Mouse (Mus musculus): ENCODE measurements around the gene Zfp384. TPM values are rescaled to one million over a fixed set of nuclear protein-coding genes. Genes with fewer than 3 reads are reported as not detected.
"Not testable (repeated sequence)": the region's sequence is repeated elsewhere in the genome, so short reads cannot be mapped to it uniquely, and the experiment has no call there.

The Zfp384 gene
- total RNA-seq, 2 experiments from 2014 or later = 22.4 to 24.0 TPM

- peak; percentile 74 for DNase-seq (ENCODE audit: low spot score)
Observed at GRCm38 (mm10) chr6:125009181-125010073, 482 bp downstream of the Zfp384 start.

DNA sequence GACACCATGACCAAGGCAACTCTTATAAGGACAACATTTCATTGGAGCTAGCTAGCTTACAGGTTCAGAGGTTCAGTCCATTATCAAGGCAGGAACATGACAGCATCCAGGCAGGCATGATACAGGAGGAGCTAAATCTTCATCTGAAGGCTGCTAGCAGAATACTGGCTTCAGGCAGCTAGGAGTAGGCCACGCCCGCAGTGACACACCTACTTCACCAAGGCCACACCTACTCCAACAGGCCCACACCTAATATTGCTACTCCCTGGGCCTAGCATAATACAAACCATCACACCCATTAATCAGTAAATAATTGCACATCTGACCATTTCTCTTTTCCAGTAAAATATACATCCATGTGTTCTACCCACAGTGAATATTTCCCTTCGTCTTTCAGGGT lies 8.7 kb downstream of the Zfp384 start:
- DNase-seq (ENCODE audit: low spot score) = no peak

GRCm38 (mm10) chr6:125030532-125030931 lies 21.6 kb downstream of the Zfp384 start:
- DNase-seq (ENCODE audit: low spot score) = peak; percentile 30

GRCm38 (mm10) chr6:125031604-125032003 lies 22.7 kb downstream of the Zfp384 start:
- no peak for DNase-seq (ENCODE audit: low spot score)

- DNase-seq (ENCODE audit: low spot score) = no peak
Observed at GRCm38 (mm10) chr6:125038666-125039065, 29.7 kb downstream of the Zfp384 start.

- DNase-seq (ENCODE audit: low spot score) = no peak
Observed at GRCm38 (mm10) chr6:125039131-125039530, 30.2 kb downstream of the Zfp384 start.

GRCm38 (mm10) chr6:125039533-125040153 lies 30.7 kb downstream of the Zfp384 start, which contains the start of gene Ing4:
Ing4 (plus strand) TSS chr6:125039760.
- DNase-seq (ENCODE audit: low spot score) = peak; percentile 94

DNA sequence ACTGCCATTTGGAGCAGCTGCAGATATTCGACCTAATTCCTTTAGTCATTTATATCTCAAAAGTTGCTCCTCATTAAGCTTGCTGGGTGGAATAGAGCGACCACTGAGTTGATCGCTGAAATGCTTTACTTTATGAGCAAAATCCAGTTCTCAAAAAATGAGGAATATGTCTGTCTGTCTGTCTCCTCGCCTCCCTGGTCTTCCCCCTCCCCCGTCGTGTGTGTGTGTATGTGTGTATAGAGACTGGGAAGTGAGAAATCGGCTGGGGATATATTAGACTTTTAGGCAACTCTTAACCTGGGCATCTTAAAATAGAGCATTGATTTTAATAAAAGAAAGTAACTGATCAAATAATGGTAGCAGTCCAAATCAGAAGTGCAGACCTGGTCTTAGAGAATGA lies 31.3 kb downstream of the Zfp384 start:
- no peak for DNase-seq (ENCODE audit: low spot score)

GRCm38 (mm10) chr6:125041047-125041446 lies 32.1 kb downstream of the Zfp384 start:
- DNase-seq (ENCODE audit: low spot score) = no peak

DNA sequence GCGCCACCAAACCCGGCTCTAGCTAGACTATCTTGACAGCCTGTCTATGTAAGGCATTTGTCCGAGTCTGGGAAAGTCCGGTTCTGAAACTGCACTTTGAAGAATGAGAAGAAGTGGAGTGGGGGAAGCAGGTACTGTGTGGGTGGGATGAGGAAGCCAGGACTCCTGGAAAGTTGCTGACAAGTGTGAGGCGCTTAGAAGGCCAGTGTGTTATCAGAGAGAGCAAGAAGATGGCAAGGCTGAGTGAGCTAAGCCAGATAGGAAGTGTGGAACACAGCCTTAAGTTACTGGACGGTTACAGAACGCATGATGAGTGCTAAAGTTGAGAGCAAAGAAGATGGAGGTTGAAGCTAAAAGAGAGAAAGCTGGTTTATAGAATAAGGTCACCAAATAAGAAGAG lies 33.1 kb downstream of the Zfp384 start:
- DNase-seq (ENCODE audit: low spot score) = no peak

GRCm38 (mm10) chr6:125046691-125047090 lies 37.7 kb downstream of the Zfp384 start:
- DNase-seq (ENCODE audit: low spot score) = peak; percentile 82

- DNase-seq (ENCODE audit: low spot score) = no peak
Observed at GRCm38 (mm10) chr6:125049678-125050077, 40.7 kb downstream of the Zfp384 start, which contains the start of gene Acrbp. Acrbp (plus strand) TSS chr6:125049689.

DNA sequence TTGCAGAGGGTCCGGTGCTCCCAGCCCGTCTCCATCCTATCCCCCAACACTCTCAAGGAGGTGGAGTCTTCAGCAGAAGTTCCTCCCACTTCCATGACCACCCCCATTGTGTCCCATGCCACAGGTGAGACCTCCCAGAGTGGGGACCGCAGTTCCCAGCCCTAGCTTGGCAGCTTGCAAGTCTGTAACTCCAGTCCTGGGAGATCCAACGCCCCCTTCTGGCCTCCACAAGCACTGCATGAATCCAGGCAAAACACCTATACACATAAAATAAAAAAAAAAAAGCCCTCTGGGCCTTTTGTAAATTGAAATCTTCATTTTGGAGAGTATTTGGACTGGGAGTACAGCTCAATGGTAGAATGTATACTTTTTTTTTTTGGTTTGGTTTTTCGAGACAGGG lies 42.3 kb downstream of the Zfp384 start:
- DNase-seq (ENCODE audit: low spot score) = no peak

DNA sequence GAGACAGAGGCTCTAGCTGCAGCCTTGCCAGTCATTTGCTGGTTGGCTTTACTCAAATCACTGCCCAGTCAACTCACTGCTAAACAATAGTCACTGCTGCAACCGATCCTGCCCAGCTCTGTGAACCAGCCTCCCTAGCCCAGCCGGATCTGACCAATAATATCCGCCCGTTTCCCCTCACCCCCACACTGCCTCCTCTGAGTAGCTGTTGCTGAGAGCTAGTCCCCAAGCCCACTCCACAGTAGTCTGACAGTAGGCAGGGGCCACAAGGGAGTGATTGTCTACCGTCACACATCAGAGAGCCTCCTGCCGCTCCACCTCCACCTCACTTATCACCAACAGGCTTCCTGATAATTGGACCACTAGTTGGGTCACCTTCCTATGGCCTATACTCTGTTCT lies 52.5 kb downstream of the Zfp384 start:
- no peak for DNase-seq (ENCODE audit: low spot score)

DNA sequence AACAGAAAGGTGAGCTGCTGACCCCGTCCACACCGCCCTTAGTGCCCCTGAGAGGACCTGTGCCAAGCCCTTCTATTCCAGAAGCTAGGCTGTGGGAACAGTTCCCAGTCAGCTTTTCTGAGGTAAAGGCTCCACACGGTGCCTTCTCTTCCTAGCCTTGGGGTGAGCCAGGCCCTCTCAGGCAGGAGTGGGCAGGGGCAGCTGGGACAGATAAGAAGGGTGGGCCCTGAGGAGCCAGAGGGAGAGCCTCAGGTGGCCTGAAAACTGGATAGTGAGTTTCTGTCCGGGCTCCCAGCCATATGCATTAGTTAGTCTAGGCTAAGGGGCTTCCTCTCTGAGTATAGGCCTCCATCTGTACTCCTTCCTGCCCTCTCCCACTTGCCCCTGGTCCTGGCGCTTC lies 53.6 kb downstream of the Zfp384 start:
- DNase-seq (ENCODE audit: low spot score) = no peak

DNA sequence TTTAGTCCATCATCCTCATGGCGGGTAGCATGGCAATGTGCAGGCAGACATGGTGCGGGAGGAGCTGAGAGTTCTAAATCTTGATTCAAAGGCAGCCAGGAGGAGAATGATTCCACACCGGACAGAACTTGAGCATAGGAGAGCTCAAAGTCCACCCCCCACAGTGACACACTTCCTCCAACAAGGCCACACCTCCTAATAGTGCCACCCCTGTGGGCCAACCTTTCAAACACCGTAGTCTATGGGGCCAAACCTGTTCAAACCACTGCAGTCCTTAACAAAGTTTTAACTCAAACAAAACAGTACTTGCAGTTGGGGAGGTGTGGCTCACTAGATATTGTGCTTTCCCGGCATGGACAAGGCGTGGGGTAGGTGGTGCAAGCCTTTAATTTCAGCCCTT lies 55.0 kb downstream of the Zfp384 start:
- no peak for DNase-seq (ENCODE audit: low spot score)

GRCm38 (mm10) chr6:125065223-125065622 lies 56.3 kb downstream of the Zfp384 start:
- not testable (repeated sequence) for DNase-seq (ENCODE audit: low spot score)

GRCm38 (mm10) chr6:125067571-125067995 lies 58.6 kb downstream of the Zfp384 start, which contains the start of gene Lpar5:
Lpar5 (plus strand) TSS chr6:125067920.
- DNase-seq (ENCODE audit: low spot score) = no peak

- DNase-seq (ENCODE audit: low spot score) = no peak
Observed at GRCm38 (mm10) chr6:125071170-125071895, 62.4 kb downstream of the Zfp384 start.

- no peak for DNase-seq (ENCODE audit: low spot score)
Observed at GRCm38 (mm10) chr6:125071896-125072279, 62.9 kb downstream of the Zfp384 start.

- DNase-seq (ENCODE audit: low spot score) = no peak
Observed at GRCm38 (mm10) chr6:125073825-125074224, 64.9 kb downstream of the Zfp384 start.

DNA sequence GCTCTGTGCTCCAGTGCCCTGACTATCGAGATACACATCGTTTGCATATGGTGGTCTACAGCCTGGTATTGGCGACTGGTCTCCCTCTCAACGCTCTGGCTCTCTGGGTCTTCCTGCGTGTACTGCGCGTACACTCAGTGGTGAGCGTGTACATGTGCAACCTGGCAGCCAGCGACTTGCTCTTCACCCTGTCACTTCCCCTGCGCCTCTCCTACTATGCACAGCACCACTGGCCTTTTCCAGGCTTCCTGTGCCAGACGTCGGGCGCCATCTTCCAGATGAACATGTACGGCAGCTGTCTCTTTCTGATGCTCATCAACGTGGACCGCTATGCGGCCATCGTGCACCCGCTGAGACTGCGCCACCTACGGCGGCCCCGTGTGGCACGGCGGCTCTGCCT lies 72.4 kb downstream of the Zfp384 start:
- DNase-seq (ENCODE audit: low spot score) = no peak

Data from gastrocnemius, adult 18-20 months (tissue).